Mouse (Mus musculus): ENCODE measurements at regions not wholly inside any gene's neighbourhood (a gene's known extent, or its start where the extent isn't known, plus 50 kb on each side); places are given as distances from the start of the nearest gene placed in this dataset.

GRCm38 (mm10) chr11:117589006-117589405 is 65.1 kb upstream of the Tnrc6c start:
- DNase-seq (ENCODE audit: low spot score), result no peak

- DNase-seq (ENCODE audit: low spot score), result no peak
Measured at GRCm38 (mm10) chr11:117589422-117589821, 64.7 kb upstream of the Tnrc6c start.

GRCm38 (mm10) chr11:117592570-117592969 is 61.5 kb upstream of the Tnrc6c start:
- DNase-seq (ENCODE audit: low spot score), result no peak

GRCm38 (mm10) chr11:117596201-117596600 is 57.9 kb upstream of the Tnrc6c start:
- DNase-seq (ENCODE audit: low spot score), result peak; percentile 71

- no peak for DNase-seq (ENCODE audit: low spot score)
Measured at GRCm38 (mm10) chr11:117597754-117598153, 56.3 kb upstream of the Tnrc6c start.

- DNase-seq (ENCODE audit: low spot score), result no peak
Measured at GRCm38 (mm10) chr11:117598170-117598583, 55.9 kb upstream of the Tnrc6c start.

GRCm38 (mm10) chr11:117598610-117599009 is 55.5 kb upstream of the Tnrc6c start:
- no peak for DNase-seq (ENCODE audit: low spot score)

GRCm38 (mm10) chr11:117599049-117599787 is 54.9 kb upstream of the Tnrc6c start:
- DNase-seq (ENCODE audit: low spot score), result peak; percentile 43

- DNase-seq (ENCODE audit: low spot score), result peak; percentile 39
Measured at GRCm38 (mm10) chr11:117599788-117600263, 54.3 kb upstream of the Tnrc6c start.

GRCm38 (mm10) chr11:117601147-117601546 is 52.9 kb upstream of the Tnrc6c start:
- no peak for DNase-seq (ENCODE audit: low spot score)

- DNase-seq (ENCODE audit: low spot score), result no peak
Measured at GRCm38 (mm10) chr11:117604019-117604418, 50.1 kb upstream of the Tnrc6c start.

All from heart, adult 8-10 months (tissue).